In the genomic region with DNA sequence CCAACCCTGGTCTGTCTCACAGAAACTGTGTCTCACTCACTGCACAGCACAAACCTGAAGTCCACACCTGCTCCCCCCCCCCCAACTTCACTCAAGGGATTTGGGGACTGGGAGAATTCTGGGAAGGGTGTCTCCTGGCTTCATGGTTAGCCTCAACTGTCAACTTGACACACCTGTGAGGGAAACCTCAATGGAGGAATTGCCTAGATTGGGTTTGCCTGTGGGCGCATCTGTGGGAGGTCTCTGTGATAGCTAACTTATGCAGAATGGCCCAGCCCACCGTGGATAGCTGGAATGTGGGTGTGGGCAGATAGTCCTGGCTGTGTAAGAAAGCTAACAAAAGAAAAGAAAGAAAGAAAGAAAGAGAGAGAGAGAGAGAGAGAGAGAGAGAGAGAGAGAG, we compare ENCODE assay signal across 33 mouse cellular contexts. TPM values are rescaled to one million over a fixed set of nuclear protein-coding genes. Genes with fewer than 3 reads are reported as not detected.
DNase-seq lines count a peak whose midpoint lies in the region; ATAC-seq and TF ChIP-seq lines count a peak whose summit lies in the region.
"Had no signal": no experiment of that assay in that cellular context is flagged by ENCODE, and none has a peak within 500 bp of the region (broad histone marks: within the 10 kb centered on the region; RNA-seq: fewer than 3 reads in every experiment).

Gene Sfta2 (plus strand): TSS at position 301 of the 400 bp plus-strand sequence.

- 45% methylated on average over 2 of the region's 2 CpGs for WGBS in kidney, postnatal 0 days
- 40% methylated on average over 2 of the region's 2 CpGs for WGBS in kidney, adult 2 months
- 46% methylated on average over 2 of the region's 2 CpGs for WGBS in lung, postnatal 0 days
- WGBS in stomach, embryonic 14.5 days = 40% methylated on average over 2 of the region's 2 CpGs

- TF ChIP-seq POLR2A in kidney, adult 2 months (IDR thresholded peaks at IDR 0.05; ENCODE audit: low read depth, low read length) = no peak

- no peak for DNase-seq in kidney, postnatal 0 days (ENCODE audit: low spot score)
- DNase-seq in kidney, adult 2 months = no peak
- no peak for DNase-seq in lung, postnatal 0 days (ENCODE audit: low spot score)
- no peak for DNase-seq in lung, postnatal 14 days
- no peak for DNase-seq in natural killer cell, adult 2 months (ENCODE audit: low spot score in 2 of 2)
- DNase-seq in thymus, postnatal 0 days (ENCODE audit: low spot score) = no peak
- DNase-seq: adrenal gland, adult 2 months; adrenal gland, postnatal 36 days; cerebellum, adult 2 months; cerebellum, postnatal 25 days; gastrocnemius, adult 2 months; gastrocnemius, postnatal 36 days; heart, adult 18-20 months; heart, postnatal 36 days; kidney, adult 11 months; kidney, postnatal 10 days; layer of hippocampus, adult 9-11 months; right cerebral cortex, postnatal 25 days had no signal

- H3K9ac ChIP-seq in kidney, postnatal 0 days (ENCODE audit: low read depth, low read length) = no peak within 1 kb of the TSS
- H3K9ac ChIP-seq in lung, postnatal 0 days (replicated peaks; ENCODE audit: low read depth) = no peak within 1 kb of the TSS
- no peak within 1 kb of the TSS for H3K9ac ChIP-seq in stomach, embryonic 14.5 days (replicated peaks; ENCODE audit: low read depth, low read length)
- H3K9ac ChIP-seq: forebrain, embryonic 15.5 days; hindbrain, embryonic 12.5 days; limb, embryonic 13.5 days; midbrain, embryonic 15.5 days had no signal

- no peak for TF ChIP-seq EP300 in lung, postnatal 0 days (IDR thresholded peaks at IDR 0.05)

- H3K4me3 ChIP-seq in kidney, postnatal 0 days (replicated peaks; ENCODE audit: low read depth, low read length) = no peak within 1 kb of the TSS
- no peak within 1 kb of the TSS for H3K4me3 ChIP-seq in kidney, adult 2 months (ENCODE audit: insufficient read depth, low read depth, low read length)
- no peak within 1 kb of the TSS for H3K4me3 ChIP-seq in lung, postnatal 0 days (ENCODE audit: low read depth, low read length)
- no peak within 1 kb of the TSS for H3K4me3 ChIP-seq in stomach, embryonic 14.5 days (ENCODE audit: low read depth, low read length)
- H3K4me3 ChIP-seq: forebrain, embryonic 10.5 days; forebrain, embryonic 15.5 days; gastrocnemius, adult 2 months; hindbrain, embryonic 12.5 days; limb, embryonic 13.5 days; midbrain, embryonic 10.5 days; midbrain, embryonic 15.5 days had no signal

- no peaks in the 10 kb centered on the region for H3K9me3 ChIP-seq in kidney, postnatal 0 days (replicated peaks; ENCODE audit: low read length)
- H3K9me3 ChIP-seq in lung, postnatal 0 days (ENCODE audit: low read length) = no peaks in the 10 kb centered on the region
- no peaks in the 10 kb centered on the region for H3K9me3 ChIP-seq in stomach, embryonic 14.5 days (ENCODE audit: control insufficient read depth, low read depth, low read length)
- H3K9me3 ChIP-seq: forebrain, embryonic 15.5 days; limb, embryonic 13.5 days; midbrain, embryonic 15.5 days had no signal

- no peaks in the 10 kb centered on the region for H3K36me3 ChIP-seq in kidney, postnatal 0 days (ENCODE audit: insufficient read depth, low read length)
- H3K36me3 ChIP-seq in kidney, adult 2 months (ENCODE audit: control insufficient read depth, insufficient read depth, low read length) = no peaks in the 10 kb centered on the region
- no peaks in the 10 kb centered on the region for H3K36me3 ChIP-seq in lung, postnatal 0 days (ENCODE audit: insufficient read depth, low read length)
- H3K36me3 ChIP-seq in stomach, embryonic 14.5 days (ENCODE audit: control insufficient read depth, insufficient read depth, low read length) = no peaks in the 10 kb centered on the region
- H3K36me3 ChIP-seq: forebrain, embryonic 10.5 days; forebrain, embryonic 15.5 days; hindbrain, embryonic 12.5 days; limb, embryonic 13.5 days; midbrain, embryonic 10.5 days; midbrain, embryonic 15.5 days had no signal

- H3K27me3 ChIP-seq in kidney, postnatal 0 days (ENCODE audit: insufficient read depth, low read length) = no peaks in the 10 kb centered on the region
- H3K27me3 ChIP-seq in kidney, adult 2 months (replicated peaks; ENCODE audit: control insufficient read depth, insufficient read depth, low read length) = no peaks in the 10 kb centered on the region
- H3K27me3 ChIP-seq in lung, postnatal 0 days (replicated peaks; ENCODE audit: insufficient read depth, low read length) = no peaks in the 10 kb centered on the region
- H3K27me3 ChIP-seq in stomach, embryonic 14.5 days (ENCODE audit: control insufficient read depth, insufficient read depth, low read length) = no peaks in the 10 kb centered on the region
- H3K27me3 ChIP-seq: forebrain, embryonic 15.5 days; hindbrain, embryonic 12.5 days; midbrain, embryonic 15.5 days had no signal

- H3K4me2 ChIP-seq in kidney, postnatal 0 days (ENCODE audit: low read length) = 0 out of 2 replicates have a peak within 1 kb of the TSS, but pooled peaks have one; percentile 24
- H3K4me2 ChIP-seq in lung, postnatal 0 days (replicated peaks; ENCODE audit: low read depth, low read length) = no peak within 1 kb of the TSS
- no peak within 1 kb of the TSS for H3K4me2 ChIP-seq in stomach, embryonic 14.5 days (replicated peaks; ENCODE audit: low read depth, low read length)
- H3K4me2 ChIP-seq: forebrain, embryonic 15.5 days; heart, embryonic 11.5 days; hindbrain, embryonic 12.5 days; limb, embryonic 13.5 days; liver, embryonic 11.5 days; midbrain, embryonic 15.5 days had no signal

- H3K4me1 ChIP-seq in kidney, postnatal 0 days (replicated peaks; ENCODE audit: insufficient read depth, low read length) = no peaks in the 10 kb centered on the region
- no peaks in the 10 kb centered on the region for H3K4me1 ChIP-seq in kidney, adult 2 months (ENCODE audit: control insufficient read depth, insufficient read depth, low read length)
- H3K4me1 ChIP-seq in lung, postnatal 0 days (ENCODE audit: insufficient read depth, low read depth, low read length) = no peaks in the 10 kb centered on the region
- H3K4me1 ChIP-seq in stomach, embryonic 14.5 days (ENCODE audit: control insufficient read depth, insufficient read depth, low read length) = no peaks in the 10 kb centered on the region
- H3K4me1 ChIP-seq: forebrain, embryonic 15.5 days; hindbrain, embryonic 12.5 days; limb, embryonic 13.5 days; midbrain, embryonic 15.5 days had no signal

- ATAC-seq in kidney, postnatal 0 days (replicated peaks; ENCODE audit: low FRiP score, low read depth) = no peak
- ATAC-seq in lung, postnatal 0 days = no peak
- ATAC-seq in stomach, embryonic 14.5 days (ENCODE audit: insufficient number of reproducible peaks, insufficient read depth, low FRiP score, low read depth) = 0 out of 2 replicates have a peak, but pooled peaks have one; percentile 21
- ATAC-seq: forebrain, embryonic 15.5 days; hindbrain, postnatal 0 days; midbrain, embryonic 15.5 days had no signal

- H3K27ac ChIP-seq in kidney, postnatal 0 days = no peak within 1 kb of the TSS
- no peak within 1 kb of the TSS for H3K27ac ChIP-seq in kidney, adult 2 months (ENCODE audit: insufficient read depth, low read depth, low read length)
- no peak within 1 kb of the TSS for H3K27ac ChIP-seq in lung, postnatal 0 days (ENCODE audit: low read length)
- peak within 1 kb of the TSS; percentile 62; the same call in 1 of the 2 replicates for H3K27ac ChIP-seq in stomach, embryonic 14.5 days (ENCODE audit: low read length)
- H3K27ac ChIP-seq: forebrain, embryonic 10.5 days; forebrain, embryonic 15.5 days; gastrocnemius, adult 2 months; hindbrain, embryonic 12.5 days; hindbrain, postnatal 0 days; limb, embryonic 13.5 days; midbrain, embryonic 10.5 days; midbrain, embryonic 15.5 days had no signal

- no peak for TF ChIP-seq CTCF in kidney, postnatal 0 days (IDR thresholded peaks at IDR 0.05; ENCODE audit: low read depth)
- no peak for TF ChIP-seq CTCF in kidney, adult 2 months (conservative IDR thresholded peaks at IDR 0.05; ENCODE audit: insufficient read depth, insufficient read length, low read depth, low read length)
- TF ChIP-seq CTCF in lung, postnatal 0 days (IDR thresholded peaks at IDR 0.05) = no peak

RNA-seq across cellular contexts. Expression of gene Sfta2, which starts in this region (rescaled TPM):
- 4.2 and 5.0 TPM in 2 replicates for polyA plus RNA-seq in kidney, postnatal 0 days (2015; fragmentation: Nextera tagmentation; extraction: Ambion mirVana)
- polyA plus RNA-seq in kidney, adult 2 months (2012; rRNA removed) = 0.80 and 1.3 TPM in 2 replicates
- 483 and 564 TPM in 2 replicates for polyA plus RNA-seq in lung, postnatal 0 days (2015; fragmentation: Nextera tagmentation; extraction: Ambion mirVana)
- 20.2 and 25.2 TPM in 2 replicates for polyA plus RNA-seq in stomach, embryonic 14.5 days (2014; fragmentation: Nextera tagmentation; extraction: Ambion mirVana)
- polyA plus RNA-seq in thymus, postnatal 0 days (2015; fragmentation: Nextera tagmentation; extraction: Ambion mirVana) = not detected in 2 replicates
- polyA plus RNA-seq: adrenal gland, adult 2 months; cerebellum, adult 2 months; embryonic facial prominence, embryonic 11.5 days; forebrain, embryonic 10.5 days; forebrain, embryonic 15.5 days; heart, embryonic 11.5 days; hindbrain, embryonic 12.5 days; hindbrain, postnatal 0 days; large intestine, adult 2 months; limb, embryonic 13.5 days; liver, embryonic 16.5 days; midbrain, embryonic 10.5 days; midbrain, embryonic 15.5 days; neural tube, embryonic 11.5 days; testis, adult 2 months had no signal

Comparison
In these comparisons a context has a peak if more than half of its experiments do, and no peak if none do; other contexts are left out.
1. RNA of gene Sfta2 (polyA plus RNA-seq): 483 to 564 TPM in lung, postnatal 0 days; 20.2 to 25.2 TPM in stomach, embryonic 14.5 days, 4.2 to 5.0 TPM in kidney, postnatal 0 days, 0.80 to 1.3 TPM in kidney, adult 2 months and not detected in thymus, postnatal 0 days; every median in the first group is over 10 times any median in the second.